Mouse (Mus musculus) embryo, embryonic 11 days (tissue): ENCODE data around the gene Gm49384.

Source experiments
- DNase-seq: peaks from one replicate; pipeline ENCODE4 v3.0.0-alpha.2; 2015

The Gm49384 gene

DNA sequence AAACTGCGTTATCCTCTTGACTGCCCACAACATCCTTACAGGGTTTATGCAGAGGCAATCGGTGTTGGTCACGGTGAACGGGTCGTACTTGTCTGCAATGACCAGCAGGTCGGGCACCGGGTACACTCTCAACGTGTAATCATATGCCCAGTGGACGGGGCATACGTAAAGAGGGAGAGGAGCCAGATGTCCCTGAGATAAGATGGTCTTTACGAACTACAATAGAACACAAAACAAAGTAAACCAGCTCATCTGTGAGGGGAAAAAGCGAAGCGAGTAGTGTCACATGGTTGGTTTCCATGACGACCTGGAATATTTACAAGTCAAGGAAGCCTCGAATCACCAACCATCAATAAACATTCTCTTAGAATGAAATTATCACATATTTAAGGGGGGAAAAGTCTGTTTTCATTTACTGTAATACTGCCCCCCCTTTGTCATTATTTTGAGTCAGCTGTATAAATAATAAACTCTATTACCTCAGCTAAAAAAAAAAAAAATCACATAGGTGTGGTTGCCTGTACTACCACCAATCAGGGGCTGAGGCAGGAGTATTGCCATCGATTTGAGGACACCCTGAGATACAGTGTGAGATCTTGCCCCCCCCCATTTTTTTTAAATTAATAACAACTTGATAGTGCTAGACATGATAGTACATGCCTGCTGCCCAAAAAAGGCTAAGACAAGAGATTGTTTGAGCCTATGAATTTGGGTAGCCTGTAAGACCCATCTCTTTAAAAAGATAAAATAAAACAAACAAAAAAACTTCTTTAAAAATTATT, at the start of gene Gm49384:
TSS of gene Gm49384 (minus strand) at position 216 of the 782 bp plus-strand sequence.
- DNase-seq: peak; percentile 44

DNA sequence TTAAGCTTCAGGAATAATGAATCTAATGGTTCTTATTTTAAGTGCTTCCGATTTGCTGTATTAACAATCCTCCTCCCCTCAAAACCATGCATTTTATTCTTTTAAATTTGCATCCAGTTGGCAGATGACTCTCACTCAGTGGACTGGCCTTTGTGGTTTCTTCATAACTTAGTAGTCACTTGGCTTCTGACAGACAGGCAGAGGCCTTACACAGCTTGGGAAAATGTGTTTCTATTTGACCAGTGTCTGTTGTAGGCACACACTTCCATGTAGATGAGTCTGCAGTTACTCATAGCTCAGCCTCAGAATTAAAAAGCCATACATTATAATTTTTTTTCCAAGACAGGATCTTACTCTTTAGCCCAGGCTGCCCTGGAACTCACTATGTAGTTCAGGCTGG, 49.7 kb upstream of the Gm49384 start:
- no peak for DNase-seq

DNA sequence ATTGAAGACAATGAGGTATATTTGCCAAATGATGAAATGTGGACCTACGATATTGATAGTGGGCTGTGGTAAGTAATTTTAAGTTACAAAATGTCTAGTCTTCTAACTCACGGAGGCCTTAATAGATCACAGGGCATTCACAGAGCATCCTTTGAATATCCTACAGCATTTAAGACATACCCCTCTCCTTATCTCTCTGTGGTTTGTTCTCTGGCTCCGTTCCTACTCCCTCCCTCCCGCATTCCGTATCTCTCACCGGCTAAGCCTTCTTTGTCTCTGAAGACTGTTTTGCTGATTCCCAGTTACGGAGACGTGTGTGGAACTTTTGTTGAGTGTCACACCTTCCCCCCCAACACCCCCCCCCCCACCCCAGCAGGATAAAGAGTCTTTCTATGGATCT, 46.7 kb upstream of the Gm49384 start:
- no peak for DNase-seq

GRCm38 (mm10) chr12:69249766-69250165, 45.7 kb upstream of the Gm49384 start:
- no peak for DNase-seq

DNA sequence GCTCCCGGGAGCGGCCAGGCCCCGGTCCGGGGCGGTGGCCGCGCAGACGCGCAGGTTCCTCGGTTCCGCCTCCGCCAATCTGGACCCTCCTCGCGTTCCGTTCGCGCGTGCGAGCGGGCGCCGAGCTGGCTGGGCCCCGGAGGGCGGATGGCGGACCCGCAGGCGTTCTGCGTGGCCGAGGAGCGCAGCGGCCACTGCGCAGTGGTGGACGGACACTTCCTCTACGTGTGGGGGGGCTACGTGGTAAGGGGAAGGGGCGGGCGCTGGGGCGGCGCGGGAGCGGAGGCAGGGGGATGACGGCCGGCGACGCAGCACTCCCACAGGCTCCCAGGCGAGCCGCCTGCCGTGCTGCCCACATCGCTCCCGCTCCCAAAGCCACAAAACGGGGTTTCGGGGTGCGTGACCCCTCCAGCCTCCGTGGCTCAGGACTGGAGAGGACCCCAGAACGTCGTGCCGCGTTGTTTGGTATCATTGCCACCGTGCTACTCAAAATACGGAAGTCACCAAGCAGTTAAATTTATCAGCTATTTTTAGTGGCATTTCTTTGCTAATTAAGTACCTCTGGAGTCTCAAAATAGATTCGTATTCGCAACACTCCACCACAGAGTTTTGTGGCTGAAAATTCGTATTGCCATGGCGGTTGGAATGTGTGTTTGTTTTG, 37.8 kb upstream of the Gm49384 start:
- DNase-seq: peak; percentile 89

- DNase-seq: peak; percentile 7
Measured at GRCm38 (mm10) chr12:69241405-69241770, 37.3 kb upstream of the Gm49384 start.

DNA sequence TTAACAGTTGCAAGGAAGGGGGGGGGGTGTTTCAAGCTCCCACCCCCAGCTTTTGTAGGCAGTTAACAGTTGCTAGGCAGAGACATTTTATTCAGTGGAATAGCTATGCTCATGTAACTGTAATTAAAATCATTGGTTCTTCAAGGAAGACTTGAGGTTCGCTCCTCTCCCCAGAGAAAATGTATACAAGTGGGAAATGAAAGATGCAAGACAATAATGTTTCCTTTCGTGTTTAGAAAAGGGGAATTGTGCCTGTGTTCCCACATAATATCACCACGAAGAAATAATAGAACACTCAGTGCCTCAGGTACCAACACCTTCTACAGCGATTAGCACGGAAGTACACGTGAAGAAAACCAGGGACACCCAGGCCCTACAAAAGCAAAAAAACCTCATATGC, 36.8 kb upstream of the Gm49384 start, which contains the start of gene Klhdc1:
TSS of gene Klhdc1 (plus strand) at position 301 of the 400 bp plus-strand sequence.
- no peak for DNase-seq

- no peak for DNase-seq
Measured at GRCm38 (mm10) chr12:69238284-69238683, 34.2 kb upstream of the Gm49384 start.

DNA sequence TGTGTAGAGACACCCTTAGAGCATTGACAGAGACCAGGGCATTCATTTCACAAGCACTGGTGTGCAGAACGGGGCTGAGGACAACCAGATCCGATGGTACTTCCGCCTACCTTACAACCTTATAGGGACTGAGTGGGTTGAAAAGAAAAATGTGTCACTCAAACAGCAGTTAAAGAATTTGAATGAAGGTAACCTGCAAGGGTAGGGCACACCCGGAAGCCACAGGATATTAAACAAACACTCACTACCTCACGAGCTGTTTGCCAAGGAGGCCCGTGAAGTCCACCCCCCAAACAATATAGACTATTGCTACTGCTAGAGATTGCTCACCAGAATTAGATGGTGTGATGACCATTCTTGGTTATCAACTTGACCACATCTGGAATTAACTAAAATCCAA, 31.7 kb upstream of the Gm49384 start:
- DNase-seq: no peak

- DNase-seq: no peak
Measured at GRCm38 (mm10) chr12:69229251-69229650, 25.2 kb upstream of the Gm49384 start.

GRCm38 (mm10) chr12:69227776-69228466, 23.9 kb upstream of the Gm49384 start, which contains the start of gene Pole2:
Gene Pole2 (minus strand): TSS chr12:69228195.
- DNase-seq: peak; percentile 91

GRCm38 (mm10) chr12:69220613-69221277, 16.7 kb upstream of the Gm49384 start:
- DNase-seq: no peak

DNA sequence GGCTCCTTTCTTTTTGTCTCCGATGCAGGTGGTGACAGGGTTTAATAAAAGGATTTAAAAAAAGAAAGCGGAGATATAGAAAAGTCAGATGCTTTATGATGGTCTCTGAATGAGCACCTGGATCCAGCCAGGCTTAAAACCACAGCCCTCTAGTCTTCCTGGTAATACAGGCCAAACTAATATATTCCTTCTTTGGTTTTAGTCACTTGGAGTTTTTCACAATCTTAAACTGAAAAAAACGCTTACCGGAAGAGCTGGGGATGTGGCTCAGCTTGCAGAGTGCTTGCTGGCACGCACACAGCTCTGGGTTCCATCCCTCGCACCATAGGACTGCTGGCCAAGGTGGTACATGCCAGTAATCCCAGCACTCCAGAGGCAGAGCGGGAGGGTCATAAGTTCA, 12.5 kb upstream of the Gm49384 start:
- no peak for DNase-seq

GRCm38 (mm10) chr12:69215000-69215785, 11.1 kb upstream of the Gm49384 start:
- no peak for DNase-seq

- no peak for DNase-seq
Measured at GRCm38 (mm10) chr12:69214393-69214792, 10.3 kb upstream of the Gm49384 start.

GRCm38 (mm10) chr12:69213186-69213777, 9.2 kb upstream of the Gm49384 start:
- DNase-seq: no peak

DNA sequence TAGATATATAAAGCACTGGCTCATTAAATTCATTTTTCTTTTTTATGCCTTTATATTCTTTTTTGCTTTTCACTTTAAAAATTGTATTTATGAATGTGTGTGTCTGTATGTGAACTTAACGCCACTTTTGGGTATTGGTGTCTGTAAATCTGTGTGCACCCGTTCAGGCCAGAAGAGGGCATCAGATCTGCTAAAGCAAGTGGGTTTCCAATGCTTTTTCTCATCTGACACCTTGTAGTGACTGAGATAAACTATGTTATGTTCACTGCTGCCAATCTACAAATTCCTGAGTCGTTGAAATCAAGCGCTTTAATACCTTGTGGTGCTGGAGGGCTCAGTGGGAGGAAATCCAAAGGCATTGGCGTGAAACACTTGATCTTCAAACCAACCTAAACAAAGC, 7.0 kb upstream of the Gm49384 start:
- DNase-seq: peak; percentile 28

- no peak for DNase-seq
Measured at GRCm38 (mm10) chr12:69210056-69210979, 6.3 kb upstream of the Gm49384 start.

DNA sequence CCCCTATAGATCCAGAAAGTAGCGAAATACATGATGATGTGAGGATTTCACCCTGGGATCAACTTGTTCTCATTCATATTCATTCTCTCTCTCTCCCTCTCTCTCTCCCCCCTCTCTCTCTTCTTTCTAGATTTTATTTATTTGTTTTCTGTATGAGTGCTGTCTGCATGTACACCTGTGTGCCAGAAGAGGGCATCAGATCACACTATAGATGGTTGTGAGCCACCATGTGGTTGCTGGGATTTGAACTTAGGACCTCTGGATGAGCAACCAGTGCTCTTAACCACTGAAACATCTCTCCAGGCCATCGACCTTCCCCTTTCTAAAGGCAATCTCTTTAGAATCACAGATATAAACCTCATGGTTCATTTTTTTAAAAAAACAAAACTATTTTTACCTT, 4.5 kb upstream of the Gm49384 start:
- DNase-seq: no peak

DNA sequence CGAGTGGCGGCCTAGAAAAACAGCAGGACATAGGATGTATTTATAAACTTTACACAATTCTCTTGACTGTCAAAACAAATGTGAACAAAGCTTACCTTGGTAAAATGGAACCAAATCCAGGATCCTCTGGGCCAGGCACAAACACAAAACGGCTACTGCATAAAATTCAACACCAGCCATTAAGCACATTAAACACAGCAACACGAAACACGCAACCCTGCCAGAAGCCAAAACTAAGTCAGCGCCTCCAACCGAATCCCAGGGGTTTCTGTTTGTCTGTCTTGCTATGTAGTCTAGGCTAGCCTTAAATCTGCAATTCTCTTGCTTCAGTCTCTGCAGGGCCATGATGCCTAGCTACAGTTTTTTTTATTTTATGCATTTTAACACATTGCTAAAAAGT, 3.9 kb upstream of the Gm49384 start:
- no peak for DNase-seq

DNA sequence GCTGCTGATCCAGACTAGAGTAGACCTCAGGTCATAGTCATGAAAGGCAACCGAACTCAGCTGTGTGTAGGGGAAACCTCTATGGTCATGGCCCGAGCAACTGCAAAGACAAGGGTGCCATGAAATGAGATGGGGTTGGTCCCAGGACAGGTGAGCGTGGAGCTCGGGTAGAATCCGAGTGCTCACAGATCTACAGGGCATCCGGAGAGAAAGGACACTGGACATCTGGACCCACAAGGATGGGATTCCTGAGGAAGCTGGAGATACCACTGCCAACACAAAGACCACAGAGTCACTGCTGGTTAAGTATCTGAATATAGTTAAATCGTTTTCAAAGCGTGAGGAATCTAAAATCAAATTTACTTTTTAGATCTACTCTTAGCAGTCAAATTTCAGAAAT, 3.3 kb upstream of the Gm49384 start:
- DNase-seq: no peak
